Mouse (Mus musculus) midbrain, embryonic 16.5 days (tissue): Measurements from ENCODE around the gene Heatr4. TPM values are rescaled to one million over a fixed set of nuclear protein-coding genes. Genes with fewer than 3 reads are reported as not detected.

Source experiments
- ATAC-seq: fragments of 200-750 bp; cut with Nextera tagmentation; 2 replicates; pipeline ENCODE4 v1.8.0; 2017; ENCODE audit warnings: moderate TSS enrichment
- H3K27ac ChIP-seq: fragments of 300-500 bp; sonication (generic); 2 replicates; pipeline ENCODE4 v1.5.1; 2014; ENCODE audit warnings: mild to moderate bottlenecking, low read length, mixed read lengths
- H3K27me3 ChIP-seq: fragments of 300-500 bp; sonication (generic); 2 replicates; pipeline ENCODE4 v1.6.1; 2014; ENCODE audit warnings: low read depth, low read length, mixed read lengths; ENCODE audit not compliant: control insufficient read depth, insufficient read depth
- H3K36me3 ChIP-seq: fragments of 300-500 bp; sonication (generic); 2 replicates; pipeline ENCODE4 v1.6.1; 2014; ENCODE audit warnings: mild to moderate bottlenecking, low read length, moderate library complexity, mixed read lengths; ENCODE audit not compliant: control insufficient read depth, insufficient read depth
- H3K4me1 ChIP-seq: fragments of 300-500 bp; sonication (generic); 2 replicates; pipeline ENCODE4 v1.6.1; 2014; ENCODE audit warnings: mild to moderate bottlenecking, low read length, mixed read lengths; ENCODE audit not compliant: control insufficient read depth, insufficient read depth
- H3K4me2 ChIP-seq: fragments of 300-500 bp; sonication (generic); 2 replicates; pipeline ENCODE4 v1.6.1; 2014; ENCODE audit warnings: mild to moderate bottlenecking, low read length, mixed read lengths
- H3K4me3 ChIP-seq: fragments of 300-500 bp; sonication (generic); 2 replicates; pipeline ENCODE4 v1.5.1; 2014; ENCODE audit warnings: low read depth, mild to moderate bottlenecking, low read length, moderate library complexity, mixed read lengths
- H3K9ac ChIP-seq: fragments of 300-500 bp; sonication (generic); 2 replicates; pipeline ENCODE4 v1.6.1; 2014; ENCODE audit warnings: low read depth, low read length, mixed read lengths
- H3K9me3 ChIP-seq: fragments of 300-500 bp; sonication (generic); replicated peaks from 2 replicates; pipeline ENCODE4 v1.6.1; 2014; ENCODE audit warnings: mild to moderate bottlenecking, low read length, mixed read lengths; ENCODE audit not compliant: control insufficient read depth, poor library complexity, severe bottlenecking
- WGBS: fragments of 180-500 bp; shearing (Covaris S2); extraction: QIAGEN DNeasy Blood & Tissue Kit; methylation state at CpG from one replicate; pipeline ENCODE4 v1.1.7; 2014; 5-methylcytosine and 5-hydroxymethylcytosine counted together
- polyA plus RNA-seq: library from polyadenylated mRNA; unstranded; fragments of >200 nt; fragmentation: Nextera tagmentation; extraction: Ambion mirVana; gene quantifications from 2 replicates; pipeline ENCODE4 v1.2.1, GENCODE M21; 2015

Heatr4 gene
- polyA plus RNA-seq, 1 experiment from 2014 or later, result not detected

DNA sequence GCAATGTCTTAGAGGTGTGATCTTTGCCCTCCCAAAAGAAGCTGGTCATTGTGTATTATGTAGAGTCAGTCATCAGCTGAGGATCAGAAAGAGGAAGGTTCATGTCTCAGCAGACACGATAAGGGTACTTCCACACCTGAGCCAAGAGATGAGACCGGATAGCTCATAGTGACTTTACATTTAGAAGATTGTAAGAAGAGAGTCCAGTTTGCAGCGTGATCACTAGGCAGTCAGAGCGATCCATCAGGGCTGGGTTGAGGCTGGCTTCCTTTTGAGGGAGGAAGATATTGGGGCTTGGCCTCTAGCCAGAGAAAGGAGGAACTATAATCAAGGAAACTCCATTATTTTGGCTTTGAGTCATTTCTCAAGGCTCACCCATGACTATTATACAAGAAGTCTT lies 56.9 kb downstream of the Heatr4 start:
- no peaks in the 10 kb centered on the region for H3K9me3 ChIP-seq
- no peaks in the 10 kb centered on the region for H3K36me3 ChIP-seq
- H3K9ac ChIP-seq, result no peak overlapping the region
- 88% methylated on average over 4 of the region's 4 CpGs for WGBS
- peaks cover under 1% of the 10 kb centered on the region; the same call in 1 of the 2 replicates for H3K4me1 ChIP-seq
- no peaks in the 10 kb centered on the region for H3K27me3 ChIP-seq
- H3K4me2 ChIP-seq, result no peak overlapping the region
- H3K27ac ChIP-seq, result no peak overlapping the region
- ATAC-seq, result no peak
- no peak overlapping the region for H3K4me3 ChIP-seq

DNA sequence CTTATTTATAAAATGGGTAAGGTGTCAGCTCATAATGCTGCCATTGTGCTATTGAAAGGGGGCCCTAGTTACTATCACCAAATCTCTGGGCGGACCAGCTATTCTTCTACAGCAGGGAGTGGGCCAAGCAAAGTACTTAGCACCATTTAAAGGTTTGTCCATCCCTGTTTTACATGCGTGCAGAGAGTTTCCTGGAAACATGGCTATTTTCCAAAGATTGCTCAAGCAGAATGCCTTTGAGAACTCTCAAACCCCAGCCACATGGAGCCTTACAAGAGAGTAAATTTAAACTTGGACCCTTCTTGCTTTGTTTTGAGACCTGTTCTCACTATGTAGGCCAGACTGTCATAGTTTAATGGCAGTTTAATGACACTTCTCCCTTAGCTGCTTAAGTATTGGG lies 58.6 kb downstream of the Heatr4 start:
- WGBS, result 65% methylated on average over 2 of the region's 2 CpGs
- no peaks in the 10 kb centered on the region for H3K27me3 ChIP-seq
- ATAC-seq, result no peak
- no peak overlapping the region for H3K4me2 ChIP-seq
- no peak overlapping the region for H3K27ac ChIP-seq
- no peaks in the 10 kb centered on the region for H3K9me3 ChIP-seq
- H3K4me3 ChIP-seq, result no peak overlapping the region
- peaks cover 4% of the 10 kb centered on the region; the same call in 1 of the 2 replicates for H3K4me1 ChIP-seq
- no peak overlapping the region for H3K9ac ChIP-seq
- no peaks in the 10 kb centered on the region for H3K36me3 ChIP-seq

DNA sequence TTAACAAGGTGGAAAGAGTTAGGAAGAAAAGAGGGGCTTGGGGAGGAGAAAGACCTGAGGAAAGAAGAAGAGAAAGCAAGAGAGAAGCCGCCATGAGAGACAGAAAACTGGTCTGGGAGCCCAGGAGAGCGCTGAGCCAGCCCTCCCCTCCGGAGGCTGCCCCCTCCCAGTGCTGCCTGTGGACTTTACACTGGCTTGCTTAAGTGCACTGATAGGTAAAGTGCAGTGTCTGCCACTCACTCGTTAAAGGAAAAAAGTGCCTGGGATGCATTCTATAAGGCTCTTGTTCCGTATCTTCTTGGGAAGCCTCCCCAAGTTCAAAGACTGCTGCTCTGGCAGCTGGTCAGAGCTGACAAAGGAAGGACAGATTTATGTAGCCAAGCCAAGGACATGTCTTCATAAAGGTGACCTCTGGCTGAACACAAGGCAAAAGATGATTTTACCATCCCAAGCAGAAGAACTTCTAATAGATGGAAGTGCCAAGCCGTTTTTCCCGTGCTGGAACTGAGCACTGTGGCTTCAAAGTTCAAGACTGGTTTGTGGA lies 59.4 kb downstream of the Heatr4 start:
- 63% methylated on average over 7 of the region's 7 CpGs for whole genome bisulfite sequencing
- no peak overlapping the region for H3K4me2 ChIP-seq
- no peaks in the 10 kb centered on the region for H3K27me3 ChIP-seq
- H3K9me3 ChIP-seq, result no peaks in the 10 kb centered on the region
- H3K36me3 ChIP-seq, result no peaks in the 10 kb centered on the region
- H3K4me1 ChIP-seq, result peaks cover 9% of the 10 kb centered on the region
- H3K27ac ChIP-seq, result no peak overlapping the region
- H3K4me3 ChIP-seq, result no peak overlapping the region
- ATAC-seq, result no peak
- no peak overlapping the region for H3K9ac ChIP-seq

DNA sequence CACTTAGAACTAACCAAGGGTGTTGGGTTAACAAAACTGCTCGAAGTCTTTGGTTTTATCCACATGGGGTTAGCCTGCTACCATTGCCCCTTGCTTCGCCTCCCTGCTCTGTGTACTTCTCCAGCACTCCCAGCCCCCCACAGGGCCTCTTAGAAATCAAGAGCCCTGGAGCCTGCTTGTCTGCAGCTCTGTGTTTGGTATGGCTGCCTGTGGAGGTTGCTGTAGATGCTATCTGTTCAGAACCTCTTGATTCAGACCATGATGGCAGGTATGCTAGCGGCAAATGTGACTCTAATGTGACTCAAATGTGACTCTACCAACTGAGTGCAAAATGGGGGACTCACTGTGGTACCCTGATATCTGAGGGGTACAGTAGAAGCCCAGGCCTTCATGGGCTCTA lies 60.3 kb downstream of the Heatr4 start:
- H3K9ac ChIP-seq, result no peak overlapping the region
- WGBS, result 69% methylated on average over 3 of the region's 3 CpGs
- H3K4me3 ChIP-seq, result no peak overlapping the region
- H3K4me2 ChIP-seq, result no peak overlapping the region
- no peaks in the 10 kb centered on the region for H3K27me3 ChIP-seq
- ATAC-seq, result no peak
- H3K4me1 ChIP-seq, result peaks cover 12% of the 10 kb centered on the region
- H3K27ac ChIP-seq, result no peak overlapping the region
- H3K9me3 ChIP-seq, result no peaks in the 10 kb centered on the region
- no peaks in the 10 kb centered on the region for H3K36me3 ChIP-seq

DNA sequence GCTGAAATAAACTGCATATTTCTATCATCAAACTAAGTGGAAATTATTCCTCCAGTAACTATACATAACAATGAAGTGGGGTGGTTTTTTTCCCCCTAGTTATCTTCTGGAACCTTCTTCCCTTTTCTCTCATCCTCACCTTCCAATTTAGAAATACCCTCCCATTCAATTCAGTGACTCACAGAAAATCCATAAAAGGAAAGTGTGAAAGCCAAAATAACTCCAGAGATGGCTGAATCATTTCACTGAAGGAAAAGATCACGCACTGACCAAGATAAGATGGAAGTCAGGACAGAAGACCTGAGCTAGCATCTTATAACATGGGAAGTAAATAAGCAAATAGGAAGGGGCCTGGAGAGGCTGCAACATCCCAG lies 61.2 kb downstream of the Heatr4 start:
- WGBS, result 89% methylated on average over 1 of the region's 1 CpGs
- Histone ChIP-seq H3K9me3 (no peaks in the 10 kb centered on the region), H3K27ac (no peak overlapping the region), H3K4me3 (no peak overlapping the region), H3K4me2 (no peak overlapping the region), H3K9ac (no peak overlapping the region), H3K4me1 (peaks cover 12% of the 10 kb centered on the region), H3K36me3 (no peaks in the 10 kb centered on the region), H3K27me3 (no peaks in the 10 kb centered on the region)
- no peak for ATAC-seq

DNA sequence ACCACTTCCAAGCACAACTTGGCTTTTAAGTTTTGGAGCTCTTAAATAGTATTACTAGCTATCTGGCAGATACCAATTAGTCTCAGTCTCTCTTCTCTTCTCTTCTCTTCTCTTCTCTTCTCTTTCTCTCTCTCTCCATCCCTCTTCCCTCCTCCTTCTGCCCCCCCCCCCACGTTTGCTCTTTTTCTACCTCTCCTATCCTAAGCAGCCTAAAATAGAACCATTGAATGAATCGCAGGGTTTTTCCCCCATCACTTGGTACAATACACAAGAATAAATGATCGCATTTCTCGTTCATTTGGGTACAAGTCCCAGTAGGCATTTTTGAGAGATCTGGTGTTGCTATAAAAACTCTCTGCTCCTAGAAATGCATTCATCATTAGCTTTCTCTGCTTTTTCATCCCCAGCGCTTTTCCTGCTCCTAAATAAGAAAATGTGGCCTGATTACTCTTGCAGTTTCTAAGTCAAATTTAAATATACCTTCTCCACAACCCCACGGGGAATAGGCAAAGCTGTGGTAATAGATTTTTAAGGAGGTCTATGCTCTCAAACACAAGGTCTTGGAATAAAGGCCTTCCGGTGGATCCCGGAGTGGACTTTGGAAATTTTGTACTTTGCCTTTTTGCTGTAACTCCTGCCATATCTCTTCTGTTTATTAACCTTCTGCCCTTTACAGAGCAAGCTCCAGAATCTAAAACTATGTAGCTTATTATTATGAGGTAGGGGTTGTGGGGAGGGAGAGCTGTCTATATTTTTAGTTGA lies 61.7 kb downstream of the Heatr4 start:
- Histone ChIP-seq H3K9me3 (no peaks in the 10 kb centered on the region), H3K4me3 (peak overlapping the region; percentile 97), H3K27me3 (no peaks in the 10 kb centered on the region), H3K36me3 (no peaks in the 10 kb centered on the region), H3K4me2 (peak overlapping the region; percentile 69), H3K27ac (no peak overlapping the region), H3K9ac (peak overlapping the region; percentile 54), H3K4me1 (peaks cover 12% of the 10 kb centered on the region)
- 35% methylated on average over 8 of the region's 8 CpGs for WGBS
- ATAC-seq, result no peak

DNA sequence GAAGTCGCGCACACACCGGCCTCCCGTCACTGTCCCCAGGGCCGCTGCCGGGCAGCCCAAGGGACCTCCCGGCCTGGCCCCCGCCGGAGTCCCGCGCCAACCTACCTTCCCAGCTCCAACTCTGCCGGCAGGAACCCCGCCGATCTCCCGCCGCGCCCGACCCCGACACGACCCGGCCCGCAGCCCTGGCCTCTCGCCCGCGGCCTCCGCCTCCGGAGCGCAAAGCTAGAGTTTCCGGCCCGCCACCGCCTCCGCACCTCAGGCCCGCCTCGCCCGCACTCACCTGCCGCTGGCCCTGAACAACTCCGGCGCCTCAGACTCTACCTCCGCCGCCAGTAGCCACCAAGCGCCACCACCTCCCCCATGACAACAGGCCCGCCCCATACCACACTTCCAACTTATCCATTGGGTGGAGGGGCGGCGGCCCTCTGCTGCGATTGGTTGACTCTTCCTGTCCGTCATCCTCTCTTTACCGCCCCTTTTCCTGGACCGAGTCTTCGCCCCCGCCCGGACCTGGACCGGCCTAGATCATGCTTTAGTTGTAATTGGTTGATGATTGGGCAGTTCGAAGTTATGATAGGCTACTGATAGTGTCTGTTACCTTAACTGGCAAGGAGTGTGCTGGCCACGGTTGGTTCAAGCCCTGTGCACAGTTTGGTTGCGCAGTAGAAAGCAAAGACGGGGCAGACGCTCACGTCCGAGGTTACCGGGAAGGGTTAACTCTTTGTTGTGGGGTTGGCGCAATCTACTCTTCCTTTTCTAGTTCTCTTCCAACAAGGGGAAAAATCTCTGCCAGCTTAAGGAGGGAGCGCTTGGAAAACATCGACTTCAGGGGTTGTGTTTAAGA lies 62.9 kb downstream of the Heatr4 start, which contains the start of gene Numb:
Gene Numb, minus strand, starts transcription at position 400 of the 847 bp plus-strand sequence.
- ATAC-seq, result peak; percentile 100
- H3K9ac ChIP-seq, result peak within 1 kb of the TSS; percentile 84
- H3K4me3 ChIP-seq, result peak within 1 kb of the TSS; percentile 97
- H3K36me3 ChIP-seq, result no peaks in the 10 kb centered on the region
- peak within 1 kb of the TSS; percentile 84 for H3K27ac ChIP-seq
- peaks cover 12% of the 10 kb centered on the region for H3K4me1 ChIP-seq
- no peaks in the 10 kb centered on the region for H3K27me3 ChIP-seq
- H3K9me3 ChIP-seq, result no peaks in the 10 kb centered on the region
- peak within 1 kb of the TSS; percentile 96 for H3K4me2 ChIP-seq
- WGBS, result under 1% methylated on average over 42 of the region's 63 CpGs

DNA sequence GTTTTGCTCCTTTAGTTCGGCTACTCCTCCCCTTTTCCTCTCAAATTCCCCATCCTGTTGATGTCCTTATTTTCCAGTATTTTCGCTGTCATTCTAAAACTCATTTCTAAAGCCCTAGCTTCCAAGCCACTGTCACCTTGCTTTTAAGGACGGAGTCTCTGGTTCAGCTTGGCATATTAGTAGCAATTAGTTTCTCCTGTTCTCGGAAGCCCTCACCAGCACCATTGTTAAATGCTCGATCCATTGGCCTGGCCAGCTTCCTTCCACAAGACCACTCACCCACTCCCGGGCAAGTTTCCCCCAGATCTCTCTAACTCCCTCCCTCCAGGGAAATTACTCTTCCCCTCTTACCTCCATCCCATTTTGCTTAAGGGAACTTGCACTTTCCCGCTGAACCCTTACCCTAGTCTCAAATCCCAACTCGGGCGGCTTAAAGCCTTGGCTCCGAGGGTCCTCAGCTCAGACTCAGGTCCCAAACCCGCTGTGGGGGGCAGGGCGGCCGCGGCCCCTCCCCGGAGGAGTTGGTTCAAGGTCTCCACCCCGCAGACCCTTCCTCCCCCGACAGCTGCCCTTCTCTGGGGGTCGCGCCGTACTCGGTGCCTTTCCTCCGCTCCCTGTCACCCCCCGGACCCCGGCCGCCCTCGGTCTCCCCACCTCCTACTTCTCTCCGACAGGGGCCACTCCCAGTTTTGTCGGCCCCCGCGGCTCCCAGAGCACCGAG lies 63.8 kb downstream of the Heatr4 start:
- Histone ChIP-seq H3K9me3 (no peaks in the 10 kb centered on the region), H3K4me1 (peaks cover 12% of the 10 kb centered on the region), H3K4me2 (peak overlapping the region; percentile 96), H3K9ac (peak overlapping the region; percentile 84), H3K27ac (peak overlapping the region; percentile 84), H3K4me3 (peak overlapping the region; percentile 97), H3K27me3 (no peaks in the 10 kb centered on the region), H3K36me3 (no peaks in the 10 kb centered on the region)
- ATAC-seq, result no peak; the same call in 1 of the 2 replicates
- under 1% methylated on average over 31 of the region's 31 CpGs for WGBS
